Mouse (Mus musculus): ENCODE data around the gene 1700010I14Rik. TPM values are rescaled to one million over a fixed set of nuclear protein-coding genes. Genes with fewer than 3 reads are reported as not detected.

1700010I14Rik gene
- total and polyA plus RNA-seq, 3 experiments, result 0.23 to 2.2 TPM; not detected in 1

GRCm38 (mm10) chr17:8976745-8977144 lies 11.4 kb upstream of the 1700010I14Rik start:
- DNase-seq (ENCODE audit: low read depth, low spot score), result no peak
- H3K9ac ChIP-seq (ENCODE audit: control insufficient read depth, low read depth, low read length, poor library complexity, severe bottlenecking), result no peak overlapping the region
- H3K4me3 ChIP-seq (ENCODE audit: control insufficient read depth in 1 of 2, insufficient read depth in 1 of 2, low read depth in 2 of 2, low read length in 2 of 2), result no peak overlapping the region
- TF ChIP-seq RAD21 (IDR thresholded peaks at IDR 0.05; ENCODE audit: low read depth, low read length) (no peak), ZNF384 (IDR thresholded peaks at IDR 0.05; ENCODE audit: low read depth, low read length) (no peak), SIN3A (IDR thresholded peaks at IDR 0.05; ENCODE audit: low read length) (no peak), GATA1 (IDR thresholded peaks at IDR 0.05; ENCODE audit: low read depth, low read length) (no peak), MYB (IDR thresholded peaks at IDR 0.05; ENCODE audit: low read depth, low read length) (no peak), ZMIZ1 (IDR thresholded peaks at IDR 0.05; ENCODE audit: low read depth, low read length) (no peak)
- H3K4me1 ChIP-seq (ENCODE audit: control insufficient read depth in 1 of 2, insufficient read depth in 2 of 2, low read length in 2 of 2), result no peaks in the 10 kb centered on the region
- H3K27ac ChIP-seq (ENCODE audit: control insufficient read depth, low read depth, low read length), result no peak overlapping the region
- H3K27me3 ChIP-seq (ENCODE audit: control insufficient read depth in 1 of 2, insufficient read depth in 2 of 2, low read length in 2 of 2), result no peaks in the 10 kb centered on the region
- H3K79me2 ChIP-seq (ENCODE audit: control insufficient read depth, insufficient read depth, low read length, poor library complexity), result no peaks in the 10 kb centered on the region
- no peaks in the 10 kb centered on the region for H3K9me3 ChIP-seq (replicated peaks; ENCODE audit: insufficient read depth, low read length)
- no peaks in the 10 kb centered on the region for H3K36me3 ChIP-seq (ENCODE audit: control insufficient read depth in 1 of 2, insufficient read depth in 2 of 2, low read length in 2 of 2)

- DNase-seq (ENCODE audit: low read depth, low spot score), result no peak
- H3K27ac ChIP-seq (ENCODE audit: control insufficient read depth, low read depth, low read length), result no peak overlapping the region
- TF ChIP-seq RCOR1 (IDR thresholded peaks at IDR 0.05; ENCODE audit: low read depth, low read length), result no peak
- TF ChIP-seq MYC (IDR thresholded peaks at IDR 0.05; ENCODE audit: low read depth, low read length), result no peak
- TF ChIP-seq TCF12 (IDR thresholded peaks at IDR 0.05; ENCODE audit: low read depth, low read length), result no peak
- no peak for TF ChIP-seq ZKSCAN1 (IDR thresholded peaks at IDR 0.05; ENCODE audit: low read depth, low read length)
- no peak for TF ChIP-seq MAFK (IDR thresholded peaks at IDR 0.05; ENCODE audit: borderline replicate concordance, low read depth, low read length)
- H3K4me1 ChIP-seq (ENCODE audit: control insufficient read depth in 1 of 2, insufficient read depth in 2 of 2, low read length in 2 of 2), result no peaks in the 10 kb centered on the region
- no peaks in the 10 kb centered on the region for H3K27me3 ChIP-seq (ENCODE audit: control insufficient read depth in 1 of 2, insufficient read depth in 2 of 2, low read length in 2 of 2)
- H3K9ac ChIP-seq (ENCODE audit: control insufficient read depth, low read depth, low read length, poor library complexity, severe bottlenecking), result no peak overlapping the region
- H3K4me3 ChIP-seq (ENCODE audit: control insufficient read depth in 1 of 2, insufficient read depth in 1 of 2, low read depth in 2 of 2, low read length in 2 of 2), result no peak overlapping the region
- H3K79me2 ChIP-seq (ENCODE audit: control insufficient read depth, insufficient read depth, low read length, poor library complexity), result no peaks in the 10 kb centered on the region
- H3K9me3 ChIP-seq (replicated peaks; ENCODE audit: insufficient read depth, low read length), result no peaks in the 10 kb centered on the region
- no peaks in the 10 kb centered on the region for H3K36me3 ChIP-seq (ENCODE audit: control insufficient read depth in 1 of 2, insufficient read depth in 2 of 2, low read length in 2 of 2)
Observed at GRCm38 (mm10) chr17:8977271-8977670, 10.9 kb upstream of the 1700010I14Rik start.

- H3K27ac ChIP-seq (ENCODE audit: control insufficient read depth, low read depth, low read length), result no peak overlapping the region
- no peaks in the 10 kb centered on the region for H3K27me3 ChIP-seq (ENCODE audit: control insufficient read depth in 1 of 2, insufficient read depth in 2 of 2, low read length in 2 of 2)
- no peak overlapping the region for H3K9ac ChIP-seq (ENCODE audit: control insufficient read depth, low read depth, low read length, poor library complexity, severe bottlenecking)
- no peaks in the 10 kb centered on the region for H3K9me3 ChIP-seq (replicated peaks; ENCODE audit: insufficient read depth, low read length)
- no peaks in the 10 kb centered on the region for H3K79me2 ChIP-seq (ENCODE audit: control insufficient read depth, insufficient read depth, low read length, poor library complexity)
- no peaks in the 10 kb centered on the region for H3K36me3 ChIP-seq (ENCODE audit: control insufficient read depth in 1 of 2, insufficient read depth in 2 of 2, low read length in 2 of 2)
- H3K4me1 ChIP-seq (ENCODE audit: control insufficient read depth in 1 of 2, insufficient read depth in 2 of 2, low read length in 2 of 2), result no peaks in the 10 kb centered on the region
- DNase-seq (ENCODE audit: low read depth, low spot score), result no peak
- no peak overlapping the region for H3K4me3 ChIP-seq (ENCODE audit: control insufficient read depth in 1 of 2, insufficient read depth in 1 of 2, low read depth in 2 of 2, low read length in 2 of 2)
- no peak for TF ChIP-seq ELF1 (IDR thresholded peaks at IDR 0.05; ENCODE audit: low read depth, low read length)
- TF ChIP-seq EP300 (IDR thresholded peaks at IDR 0.05; ENCODE audit: low read depth in 1 of 2, low read length in 2 of 2), result no peak
- TF ChIP-seq GABPA (IDR thresholded peaks at IDR 0.05; ENCODE audit: low read depth, low read length), result no peak
- no peak for TF ChIP-seq BHLHE40 (IDR thresholded peaks at IDR 0.05; ENCODE audit: borderline replicate concordance, low read depth, low read length)
- no peak for TF ChIP-seq CHD1 (IDR thresholded peaks at IDR 0.05; ENCODE audit: low read depth, low read length)
- no peak for TF ChIP-seq GATA1 (IDR thresholded peaks at IDR 0.05; ENCODE audit: low read depth, low read length)
- TF ChIP-seq MEF2A (IDR thresholded peaks at IDR 0.05; ENCODE audit: extremely low read depth, insufficient replicate concordance, low read depth, low read length, poor library complexity, severe bottlenecking), result no peak
- TF ChIP-seq ETS1 (IDR thresholded peaks at IDR 0.05; ENCODE audit: low read depth, low read length), result no peak
- TF ChIP-seq TAL1 (IDR thresholded peaks at IDR 0.05; ENCODE audit: low read length), result no peak
- no peak for TF ChIP-seq TBP (IDR thresholded peaks at IDR 0.05; ENCODE audit: low read depth, low read length)
- TF ChIP-seq E2F4 (IDR thresholded peaks at IDR 0.05; ENCODE audit: borderline replicate concordance, low read depth, low read length), result no peak
- no peak for TF ChIP-seq MAFK (IDR thresholded peaks at IDR 0.05; ENCODE audit: borderline replicate concordance, low read depth, low read length)
- TF ChIP-seq USF1 (IDR thresholded peaks at IDR 0.05; ENCODE audit: low read depth, low read length), result no peak
- TF ChIP-seq TCF12 (IDR thresholded peaks at IDR 0.05; ENCODE audit: low read depth, low read length), result no peak
- TF ChIP-seq USF2 (IDR thresholded peaks at IDR 0.05; ENCODE audit: borderline replicate concordance in 1 of 2, insufficient read depth in 1 of 2, low read depth in 1 of 2, low read length in 2 of 2), result no peak
- no peak for TF ChIP-seq NRF1 (IDR thresholded peaks at IDR 0.05; ENCODE audit: insufficient read depth, low read depth, low read length, poor library complexity, severe bottlenecking)
- TF ChIP-seq UBTF (IDR thresholded peaks at IDR 0.05; ENCODE audit: borderline replicate concordance, insufficient read depth, low read depth, low read length), result no peak
- no peak for TF ChIP-seq NELFE (IDR thresholded peaks at IDR 0.05; ENCODE audit: low read depth, low read length)
Observed at GRCm38 (mm10) chr17:8983576-8983975, 4.6 kb upstream of the 1700010I14Rik start.
